Mouse (Mus musculus) C2C12 (cell line): ENCODE results near the gene Smarcad1. TPM values are rescaled to one million over a fixed set of nuclear protein-coding genes. Genes with fewer than 3 reads are reported as not detected.
"Not testable (repeated sequence)": the region's sequence is repeated elsewhere in the genome, so short reads cannot be mapped to it uniquely, and the experiment has no call there.

Experiments
- H3K27me3 ChIP-seq: one replicate; pipeline ENCODE4 v1.6.1; 2011; ENCODE audit not compliant: control insufficient read depth, insufficient read depth, insufficient read length
- H3K36me3 ChIP-seq: one replicate; pipeline ENCODE4 v1.6.1; 2011; ENCODE audit not compliant: control insufficient read depth, insufficient read depth
- H3K4me3 ChIP-seq: one replicate; pipeline ENCODE4 v1.5.1; 2011; ENCODE audit warnings: mild to moderate bottlenecking, control low read depth; ENCODE audit not compliant: poor library complexity, insufficient read depth, severe bottlenecking
- H3K79me2 ChIP-seq: one replicate; pipeline ENCODE4 v1.6.1; 2011; ENCODE audit not compliant: control insufficient read depth, insufficient read depth
- H3K79me3 ChIP-seq: one replicate; pipeline ENCODE4 v1.6.1; 2011; ENCODE audit warnings: low read depth, control low read depth
- H3ac ChIP-seq: one replicate; pipeline ENCODE3; 2011; ENCODE audit warnings: low read depth; ENCODE audit not compliant: control insufficient read depth, insufficient read length
- CEBPB ChIP-seq: IDR thresholded peaks from one replicate; pipeline ENCODE4 v1.6.1; 2011; ENCODE audit warnings: low read depth, mild to moderate bottlenecking, control low read depth, moderate library complexity
- CTCF ChIP-seq: IDR thresholded peaks from one replicate; pipeline ENCODE4 v1.5.1; 2011; ENCODE audit not compliant: control insufficient read depth, insufficient read depth, insufficient read length
- FOSL1 ChIP-seq: IDR thresholded peaks from one replicate; pipeline ENCODE4 v1.8.0; 2011; ENCODE audit warnings: mild to moderate bottlenecking, low read length; ENCODE audit not compliant: poor library complexity, insufficient read depth, severe bottlenecking
- MAX ChIP-seq: IDR thresholded peaks from one replicate; pipeline ENCODE4 v1.6.1; 2011; ENCODE audit warnings: mild to moderate bottlenecking, control low read depth
- MYOD1 ChIP-seq: IDR thresholded peaks from one replicate; pipeline ENCODE4 v1.6.1; 2011; ENCODE audit warnings: low read depth; ENCODE audit not compliant: control insufficient read depth, insufficient read length
- MYOG ChIP-seq: IDR thresholded peaks from one replicate; pipeline ENCODE4 v1.6.1; 2011; ENCODE audit not compliant: control insufficient read depth, insufficient read length; ENCODE audit errors: extremely low read depth
- USF1 ChIP-seq: IDR thresholded peaks from one replicate; pipeline ENCODE4 v1.6.1; 2011; ENCODE audit warnings: low read depth, mild to moderate bottlenecking, control low read depth, moderate library complexity
- polyA plus RNA-seq: library from polyadenylated mRNA; unstranded; fragments of >200 nt; fragmentation: generic; extraction: Trizol; gene quantifications from one replicate; pipeline ENCODE4 v1.2.1, GENCODE M21; 2012; ENCODE audit warnings: missing spikeins

The Smarcad1 gene
- polyA plus RNA-seq, 1 experiment = 27.9 TPM

DNA sequence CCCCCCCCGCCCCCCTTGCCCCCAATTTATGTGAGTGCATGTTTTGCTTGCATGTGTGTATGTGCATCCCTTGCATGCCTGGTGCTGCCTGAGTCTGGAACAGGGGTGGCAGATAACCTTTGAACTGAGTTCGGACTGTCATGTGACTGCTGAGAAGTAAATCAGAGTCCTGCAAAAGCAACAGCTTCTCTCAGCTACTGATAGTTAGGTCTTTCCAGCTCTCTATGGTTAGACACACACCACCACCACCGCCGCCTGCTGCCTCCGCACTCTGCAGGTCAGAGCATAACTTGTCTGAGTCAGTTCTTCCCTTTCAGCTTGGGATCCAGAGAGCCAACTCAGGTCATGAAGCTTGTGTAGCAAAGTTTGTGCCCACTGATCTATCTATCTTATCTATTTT lies 14.2 kb downstream of the Smarcad1 start:
- no peaks in the 10 kb centered on the region for H3K27me3 ChIP-seq
- peaks cover 7% of the 10 kb centered on the region for H3K79me3 ChIP-seq
- peaks cover 82% of the 10 kb centered on the region for H3K36me3 ChIP-seq
- H3ac ChIP-seq = no peak overlapping the region
- H3K79me2 ChIP-seq = peaks cover 20% of the 10 kb centered on the region
- TF ChIP-seq MAX = no peak
- no peak for TF ChIP-seq MYOG
- no peak for TF ChIP-seq CTCF
- no peak for TF ChIP-seq FOSL1
- TF ChIP-seq CEBPB = no peak
- H3K4me3 ChIP-seq = no peak overlapping the region

GRCm38 (mm10) chr6:65057137-65057536 lies 14.8 kb downstream of the Smarcad1 start:
- peaks cover 79% of the 10 kb centered on the region for H3K36me3 ChIP-seq
- not testable (repeated sequence) for H3ac ChIP-seq, H3K27me3 ChIP-seq, H3K4me3 ChIP-seq, H3K79me3 ChIP-seq
- H3K79me2 ChIP-seq = peaks cover 19% of the 10 kb centered on the region

- Histone ChIP-seq H3K4me3 (no peak overlapping the region), H3K36me3 (peaks cover 75% of the 10 kb centered on the region), H3K79me3 (peaks cover 7% of the 10 kb centered on the region), H3K79me2 (peaks cover 19% of the 10 kb centered on the region), H3ac (no peak overlapping the region), H3K27me3 (no peaks in the 10 kb centered on the region)
- TF ChIP-seq MAX = no peak
- TF ChIP-seq MYOG = no peak
- TF ChIP-seq USF1 = no peak
- TF ChIP-seq CEBPB = no peak
- no peak for TF ChIP-seq MYOD1
- TF ChIP-seq FOSL1 = no peak
- TF ChIP-seq CTCF = no peak
Measured at GRCm38 (mm10) chr6:65061049-65061448, 18.7 kb downstream of the Smarcad1 start.

- Histone ChIP-seq H3K27me3 (no peaks in the 10 kb centered on the region), H3K4me3 (no peak overlapping the region), H3K79me3 (peaks cover 4% of the 10 kb centered on the region), H3ac (no peak overlapping the region), H3K79me2 (no peaks in the 10 kb centered on the region), H3K36me3 (peaks cover 84% of the 10 kb centered on the region)
- TF ChIP-seq CEBPB (no peak), FOSL1 (no peak), MYOD1 (no peak), CTCF (no peak), MAX (no peak), MYOG (no peak), USF1 (no peak)
Measured at GRCm38 (mm10) chr6:65075201-65075600, 32.8 kb downstream of the Smarcad1 start.

GRCm38 (mm10) chr6:65079139-65079538 lies 36.8 kb downstream of the Smarcad1 start:
- no peaks in the 10 kb centered on the region for H3K27me3 ChIP-seq
- no peak overlapping the region for H3ac ChIP-seq
- H3K36me3 ChIP-seq = peaks cover 81% of the 10 kb centered on the region
- H3K4me3 ChIP-seq = no peak overlapping the region
- no peaks in the 10 kb centered on the region for H3K79me2 ChIP-seq
- TF ChIP-seq CEBPB = no peak
- TF ChIP-seq FOSL1 = no peak
- no peak for TF ChIP-seq MYOD1
- no peak for TF ChIP-seq CTCF
- no peak for TF ChIP-seq MYOG
- no peak for TF ChIP-seq USF1
- no peak for TF ChIP-seq MAX
- H3K79me3 ChIP-seq = peaks cover 10% of the 10 kb centered on the region

- Histone ChIP-seq H3ac (no peak overlapping the region), H3K27me3 (no peaks in the 10 kb centered on the region), H3K79me3 (no peaks in the 10 kb centered on the region), H3K4me3 (no peak overlapping the region), H3K79me2 (no peaks in the 10 kb centered on the region), H3K36me3 (peaks cover 68% of the 10 kb centered on the region)
- TF ChIP-seq USF1 (no peak), MYOD1 (no peak), MAX (no peak), FOSL1 (no peak), CEBPB (no peak), CTCF (no peak), MYOG (no peak)
Measured at GRCm38 (mm10) chr6:65114902-65115301, 72.5 kb downstream of the Smarcad1 start.
